Mouse (Mus musculus): ENCODE measurements around the gene Stard8. TPM values are rescaled to one million over a fixed set of nuclear protein-coding genes. Genes with fewer than 3 reads are reported as not detected.

Gene Stard8
- polyA plus RNA-seq, 1 experiment from 2014 or later: 4.0 TPM

Other genes starting within 250 kb of the Stard8 start
- gene Ophn1, start 112.2 kb upstream of the Stard8 start, polyA plus RNA-seq (2015; fragmentation: Nextera tagmentation; extraction: Ambion mirVana): 2.0 and 2.1 TPM in 2 replicates
- gene Yipf6, start 66.9 kb upstream of the Stard8 start, polyA plus RNA-seq (2015; fragmentation: Nextera tagmentation; extraction: Ambion mirVana): 13.5 and 14.4 TPM in 2 replicates
- 3.4 and 4.2 TPM in 2 replicates for gene Efnb1, start 132.9 kb downstream of the Stard8 start, polyA plus RNA-seq (2015; fragmentation: Nextera tagmentation; extraction: Ambion mirVana)